Mouse (Mus musculus) hindbrain, embryonic 12.5 days (tissue): ENCODE measurements around the gene Fam163b. TPM values are rescaled to one million over a fixed set of nuclear protein-coding genes. Genes with fewer than 3 reads are reported as not detected.

Source experiments
- ATAC-seq: fragments of 200-750 bp; cut with Nextera tagmentation; 2 replicates; pipeline ENCODE4 v1.8.0; 2017; ENCODE audit warnings: moderate TSS enrichment; ENCODE audit not compliant: low FRiP score
- H3K27ac ChIP-seq: fragments of 300-500 bp; sonication (generic); 2 replicates; pipeline ENCODE4 v1.5.1; 2016; ENCODE audit warnings: mild to moderate bottlenecking
- H3K27me3 ChIP-seq: fragments of 300-500 bp; sonication (generic); 2 replicates; pipeline ENCODE4 v1.6.1; 2016; ENCODE audit warnings: mild to moderate bottlenecking
- H3K36me3 ChIP-seq: fragments of 300-500 bp; sonication (generic); 2 replicates; pipeline ENCODE4 v1.6.1; 2016; ENCODE audit warnings: mild to moderate bottlenecking
- H3K4me1 ChIP-seq: fragments of 300-500 bp; sonication (generic); 2 replicates; pipeline ENCODE4 v1.6.1; 2016
- H3K4me2 ChIP-seq: fragments of 300-500 bp; sonication (generic); replicated peaks from 2 replicates; pipeline ENCODE4 v1.6.1; 2016; ENCODE audit warnings: mild to moderate bottlenecking
- H3K4me3 ChIP-seq: fragments of 300-500 bp; sonication (generic); 2 replicates; pipeline ENCODE4 v1.5.1; 2016; ENCODE audit warnings: mild to moderate bottlenecking
- H3K9ac ChIP-seq: fragments of 300-500 bp; sonication (generic); 2 replicates; pipeline ENCODE4 v1.6.1; 2016; ENCODE audit warnings: mild to moderate bottlenecking, moderate library complexity
- H3K9me3 ChIP-seq: fragments of 300-500 bp; sonication (generic); replicated peaks from 2 replicates; pipeline ENCODE4 v1.6.1; 2016; ENCODE audit warnings: mild to moderate bottlenecking
- WGBS: fragments of 180-500 bp; shearing (Covaris S2); methylation state at CpG from one replicate; pipeline ENCODE4 v1.1.7; 2016; 5-methylcytosine and 5-hydroxymethylcytosine counted together
- polyA plus RNA-seq: library from polyadenylated mRNA; unstranded; fragments of >200 nt; fragmentation: Nextera tagmentation; extraction: Ambion mirVana; gene quantifications from 2 replicates; pipeline ENCODE4 v1.2.1, GENCODE M21; 2016

Gene Fam163b
- polyA plus RNA-seq, 1 experiment from 2014 or later, result 0.43 TPM

- Histone ChIP-seq H3K4me3 (no peak overlapping the region), H3K9ac (no peak overlapping the region), H3K4me2 (no peak overlapping the region), H3K36me3 (no peaks in the 10 kb centered on the region), H3K27ac (no peak overlapping the region), H3K9me3 (no peaks in the 10 kb centered on the region), H3K4me1 (peaks cover 27% of the 10 kb centered on the region), H3K27me3 (0 out of 2 replicates have a peak, but pooled peaks cover 2% of the 10 kb centered on the region)
- ATAC-seq, result no peak
- 84% methylated on average over 2 of the region's 2 CpGs for WGBS
Observed at GRCm38 (mm10) chr2:27067124-27067523, 75.2 kb downstream of the Fam163b start.

Other genes starting within 250 kb of the Fam163b start
- 30.8 and 32.3 TPM in 2 replicates for gene Surf6, start 239.6 kb downstream of the Fam163b start, polyA plus RNA-seq
- gene Med22, start 231.8 kb downstream of the Fam163b start, polyA plus RNA-seq, result 107 and 116 TPM in 2 replicates
- gene Rpl7a, start 231.7 kb downstream of the Fam163b start, polyA plus RNA-seq, result 461 and 470 TPM in 2 replicates
- gene Surf2, start 226.1 kb downstream of the Fam163b start, polyA plus RNA-seq, result 50.1 and 50.4 TPM in 2 replicates
- 55.0 and 58.6 TPM in 2 replicates for gene Surf1, start 226.0 kb downstream of the Fam163b start, polyA plus RNA-seq
- gene Surf4, start 208.6 kb downstream of the Fam163b start, polyA plus RNA-seq, result 154 and 156 TPM in 2 replicates
- 0.17 and 0.22 TPM in 2 replicates for gene Stkld1, start 208.4 kb downstream of the Fam163b start, polyA plus RNA-seq
- 40.9 and 42.0 TPM in 2 replicates for gene Rexo4, start 178.1 kb downstream of the Fam163b start, polyA plus RNA-seq
- 0.07 TPM in 1 of 2 replicates, not detected in the other for gene Adamts13, start 169.1 kb downstream of the Fam163b start, polyA plus RNA-seq
- 115 TPM in 2 replicates for gene Cacfd1, start 132.6 kb downstream of the Fam163b start, polyA plus RNA-seq
- gene Slc2a6, start 114.5 kb downstream of the Fam163b start, polyA plus RNA-seq, result 3.5 and 4.1 TPM in 2 replicates
- gene Mymk, start 70.3 kb downstream of the Fam163b start, polyA plus RNA-seq, result 2.6 and 5.2 TPM in 2 replicates
- gene Adamtsl2, start 63.1 kb downstream of the Fam163b start, polyA plus RNA-seq, result 6.1 and 9.0 TPM in 2 replicates
- gene Dbh, start 22.7 kb upstream of the Fam163b start, polyA plus RNA-seq, result 1.7 and 2.3 TPM in 2 replicates
- gene Sardh, start 105.8 kb upstream of the Fam163b start, polyA plus RNA-seq, result 11.8 and 12.2 TPM in 2 replicates